In genomic region chr5:96919149-96919548, GRCm38 (mm10) we compare ENCODE assay signal across 11 mouse cellular contexts.
DNase-seq lines count a peak whose midpoint lies in the region; ATAC-seq lines count a peak whose summit lies in the region.
"Had no signal": no experiment of that assay in that cellular context is flagged by ENCODE, and none has a peak within 500 bp of the region (broad histone marks: within the 10 kb centered on the region; RNA-seq: fewer than 3 reads in every experiment).

No protein-coding gene starts in this region.

- 0 out of 2 replicates have a peak overlapping the region, but pooled peaks have one; percentile 16 for H3K4me3 ChIP-seq in liver, embryonic 16.5 days (ENCODE audit: low read depth, low read length)
- H3K4me3 ChIP-seq: forebrain, embryonic 13.5 days had no signal

- no peaks in the 10 kb centered on the region for H3K27me3 ChIP-seq in liver, embryonic 16.5 days (ENCODE audit: control insufficient read depth, insufficient read depth, low read depth, low read length)
- H3K27me3 ChIP-seq: forebrain, embryonic 13.5 days had no signal

- peaks cover 86% of the 10 kb centered on the region for H3K4me1 ChIP-seq in liver, embryonic 16.5 days (ENCODE audit: control insufficient read depth, low read depth, low read length)

- H3K36me3 ChIP-seq in liver, embryonic 16.5 days (ENCODE audit: control insufficient read depth, insufficient read depth) = no peaks in the 10 kb centered on the region

- no peaks in the 10 kb centered on the region for H3K9me3 ChIP-seq in liver, embryonic 16.5 days (replicated peaks; ENCODE audit: control insufficient read depth, low read length)
- H3K9me3 ChIP-seq: forebrain, embryonic 13.5 days had no signal

- H3K4me2 ChIP-seq in liver, embryonic 16.5 days (ENCODE audit: low read depth, low read length) = peak overlapping the region; percentile 56
- H3K4me2 ChIP-seq: forebrain, embryonic 13.5 days had no signal

- DNase-seq in spleen, adult 12 weeks (ENCODE audit: low spot score) = peak; percentile 35
- DNase-seq in spleen, adult 18-20 months = no peak
- no peak for DNase-seq in urinary bladder, adult 2 months (ENCODE audit: low spot score)
- no peak for DNase-seq in kidney, adult 11 months
- DNase-seq in adrenal gland, adult (ENCODE audit: inconsistent age in 2 of 2, low spot score in 1 of 2) = no peak
- DNase-seq in thymus, postnatal 25 days = no peak
- DNase-seq: lung, adult 2 months had no signal

- WGBS in liver, embryonic 16.5 days (ENCODE audit: insufficient replicate concordance) = 13% methylated on average over 6 of the region's 6 CpGs

- peak overlapping the region; percentile 98 for H3K27ac ChIP-seq in liver, embryonic 16.5 days (ENCODE audit: low read length)
- H3K27ac ChIP-seq: forebrain, embryonic 13.5 days had no signal

- peak overlapping the region; percentile 69 for H3K9ac ChIP-seq in liver, embryonic 16.5 days (ENCODE audit: low read depth, low read length)
- H3K9ac ChIP-seq: forebrain, embryonic 13.5 days had no signal

- peak; percentile 74 for ATAC-seq in erythroblast, adult 5-6 weeks (replicated peaks; ENCODE audit: low FRiP score, poor library complexity, severe bottlenecking)
- ATAC-seq in liver, embryonic 16.5 days (ENCODE audit: low read depth) = peak; percentile 78
- ATAC-seq: forebrain, embryonic 13.5 days; inflammation-experienced regulatory T-cells, adult 6 months had no signal
